7 mouse cellular contexts compared by ENCODE assay signal in the genomic region with DNA sequence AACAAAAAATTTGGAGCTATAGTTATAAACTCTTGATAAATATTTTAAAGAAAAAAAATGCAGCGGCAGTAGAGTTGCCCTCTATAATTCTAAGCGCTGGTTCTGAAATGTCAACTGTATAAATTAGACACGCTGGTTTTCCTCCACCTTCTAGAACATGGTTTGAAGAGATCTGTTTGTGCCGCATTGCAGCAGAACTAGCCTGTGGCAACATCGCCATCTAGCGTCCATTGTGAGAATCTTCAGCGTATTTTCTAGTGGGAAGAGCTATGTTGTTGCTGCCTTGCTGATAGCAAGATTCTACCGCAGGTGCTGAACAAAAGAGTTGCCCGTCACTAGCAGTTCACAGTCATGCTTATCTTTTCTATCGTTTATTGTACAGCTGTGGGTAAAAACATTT.
DNase-seq lines count a peak whose midpoint lies in the region; ATAC-seq lines count a peak whose summit lies in the region.

No protein-coding gene starts in this region.

- H3K4me3 ChIP-seq in hindbrain, embryonic 15.5 days = no peak overlapping the region

- H3K4me2 ChIP-seq in hindbrain, embryonic 15.5 days = no peak overlapping the region

- no peaks in the 10 kb centered on the region for H3K9me3 ChIP-seq in hindbrain, embryonic 15.5 days

- H3K36me3 ChIP-seq in hindbrain, embryonic 15.5 days = no peaks in the 10 kb centered on the region

- no peaks in the 10 kb centered on the region for H3K4me1 ChIP-seq in hindbrain, embryonic 15.5 days (replicated peaks)

- no peak overlapping the region for H3K27ac ChIP-seq in hindbrain, embryonic 15.5 days (replicated peaks)

- DNase-seq in R1 (ENCODE audit: low read depth, low spot score) = peak; percentile 88
- peak; percentile 65 for DNase-seq in c-Kit-positive CD71-positive TER-119-positive erythroid progenitor cells, embryonic 14.5 days (ENCODE audit: low spot score)
- DNase-seq in layer of hippocampus, postnatal 25 days (ENCODE audit: extremely low spot score in 1 of 2, low spot score in 1 of 2) = peak; percentile 25 to 67
- DNase-seq in right cerebral cortex, postnatal 25 days = peak; percentile 19

- no peaks in the 10 kb centered on the region for H3K27me3 ChIP-seq in hindbrain, embryonic 15.5 days

- H3K9ac ChIP-seq in hindbrain, embryonic 15.5 days = no peak overlapping the region

- 4% methylated on average over 10 of the region's 10 CpGs for WGBS in hindbrain, embryonic 15.5 days

- peak; percentile 95 for ATAC-seq in frontal cortex, adult (ENCODE audit: low TSS enrichment)
- ATAC-seq in hindbrain, embryonic 15.5 days (ENCODE audit: low FRiP score, low read depth) = peak; percentile 88
- ATAC-seq in megakaryocyte, adult 5-6 weeks (ENCODE audit: poor library complexity, severe bottlenecking) = peak; percentile 69

Comparison
In these comparisons a context has a peak if more than half of its experiments do, and no peak if none do; other contexts are left out.
1. DNase-seq: peak in every context shown above with its lines; median percentile 88 in R1; 65 in c-Kit-positive CD71-positive TER-119-positive erythroid progenitor cells, embryonic 14.5 days; 46 in layer of hippocampus, postnatal 25 days; 19 in right cerebral cortex, postnatal 25 days.